Mouse (Mus musculus) thymus, adult 2 months (tissue): ENCODE measurements at regions not wholly inside any gene's neighbourhood (a gene's known extent, or its start where the extent isn't known, plus 50 kb on each side); places are given as distances from the start of the nearest gene placed in this dataset.

Source experiments
- CTCF ChIP-seq: fragments of 200-500 bp; IDR thresholded peaks from 2 replicates; pipeline ENCODE4 v1.5.1; 2012; ENCODE audit warnings: mild to moderate bottlenecking, control low read depth, low read length, moderate library complexity, borderline replicate concordance; ENCODE audit not compliant: control insufficient read depth, poor library complexity, insufficient read depth; ENCODE audit errors: extremely low read depth
- POLR2A ChIP-seq: fragments of 200-500 bp; IDR thresholded peaks from 2 replicates; pipeline ENCODE4 v1.6.1; 2012; ENCODE audit warnings: mild to moderate bottlenecking, low read length, control low read depth, moderate library complexity; ENCODE audit not compliant: control insufficient read depth, poor library complexity, insufficient read depth; ENCODE audit errors: extremely low read depth

GRCm38 (mm10) chr2:48398504-48398903 lies 415.4 kb upstream of the Acvr2a start:
- TF ChIP-seq CTCF (no peak), POLR2A (no peak)
